Mouse (Mus musculus) liver, embryonic 12.5 days (tissue): ENCODE results near the gene Usp27x. TPM values are rescaled to one million over a fixed set of nuclear protein-coding genes. Genes with fewer than 3 reads are reported as not detected.

Source experiments
- ATAC-seq: fragments of 200-750 bp; cut with Nextera tagmentation; 2 replicates; pipeline ENCODE4 v1.8.0; 2017; ENCODE audit warnings: moderate number of reproducible peaks, mild to moderate bottlenecking, moderate library complexity
- H3K27ac ChIP-seq: fragments of 300-500 bp; sonication (generic); 2 replicates; pipeline ENCODE4 v1.5.1; 2016; ENCODE audit warnings: mild to moderate bottlenecking
- H3K27me3 ChIP-seq: fragments of 300-500 bp; sonication (generic); replicated peaks from 2 replicates; pipeline ENCODE4 v1.6.1; 2016; ENCODE audit warnings: mild to moderate bottlenecking, moderate library complexity
- H3K36me3 ChIP-seq: fragments of 300-500 bp; sonication (generic); 2 replicates; pipeline ENCODE4 v1.6.1; 2016; ENCODE audit warnings: mild to moderate bottlenecking, moderate library complexity
- H3K4me1 ChIP-seq: fragments of 300-500 bp; sonication (generic); 2 replicates; pipeline ENCODE4 v1.6.1; 2016
- H3K4me2 ChIP-seq: fragments of 300-500 bp; sonication (generic); 2 replicates; pipeline ENCODE4 v1.6.1; 2016; ENCODE audit warnings: mild to moderate bottlenecking, moderate library complexity
- H3K4me3 ChIP-seq: fragments of 300-500 bp; sonication (generic); 2 replicates; pipeline ENCODE4 v1.5.1; 2016; ENCODE audit warnings: mild to moderate bottlenecking, moderate library complexity
- H3K9ac ChIP-seq: fragments of 300-500 bp; sonication (generic); 2 replicates; pipeline ENCODE4 v1.6.1; 2016; ENCODE audit warnings: mild to moderate bottlenecking, moderate library complexity
- H3K9me3 ChIP-seq: fragments of 300-500 bp; sonication (generic); replicated peaks from 2 replicates; pipeline ENCODE4 v1.6.1; 2016; ENCODE audit warnings: mild to moderate bottlenecking, moderate library complexity
- WGBS: fragments of 180-500 bp; shearing (Covaris S2); methylation state at CpG from one replicate; pipeline ENCODE4 v1.1.7; 2016; ENCODE audit not compliant: insufficient replicate concordance; 5-methylcytosine and 5-hydroxymethylcytosine counted together
- polyA plus RNA-seq: library from polyadenylated mRNA; unstranded; fragments of >200 nt; fragmentation: Nextera tagmentation; extraction: Ambion mirVana; gene quantifications from 2 replicates; pipeline ENCODE4 v1.2.1, GENCODE M21; 2016

Gene Usp27x
- 0.30 TPM in 2 replicates for polyA plus RNA-seq

DNA sequence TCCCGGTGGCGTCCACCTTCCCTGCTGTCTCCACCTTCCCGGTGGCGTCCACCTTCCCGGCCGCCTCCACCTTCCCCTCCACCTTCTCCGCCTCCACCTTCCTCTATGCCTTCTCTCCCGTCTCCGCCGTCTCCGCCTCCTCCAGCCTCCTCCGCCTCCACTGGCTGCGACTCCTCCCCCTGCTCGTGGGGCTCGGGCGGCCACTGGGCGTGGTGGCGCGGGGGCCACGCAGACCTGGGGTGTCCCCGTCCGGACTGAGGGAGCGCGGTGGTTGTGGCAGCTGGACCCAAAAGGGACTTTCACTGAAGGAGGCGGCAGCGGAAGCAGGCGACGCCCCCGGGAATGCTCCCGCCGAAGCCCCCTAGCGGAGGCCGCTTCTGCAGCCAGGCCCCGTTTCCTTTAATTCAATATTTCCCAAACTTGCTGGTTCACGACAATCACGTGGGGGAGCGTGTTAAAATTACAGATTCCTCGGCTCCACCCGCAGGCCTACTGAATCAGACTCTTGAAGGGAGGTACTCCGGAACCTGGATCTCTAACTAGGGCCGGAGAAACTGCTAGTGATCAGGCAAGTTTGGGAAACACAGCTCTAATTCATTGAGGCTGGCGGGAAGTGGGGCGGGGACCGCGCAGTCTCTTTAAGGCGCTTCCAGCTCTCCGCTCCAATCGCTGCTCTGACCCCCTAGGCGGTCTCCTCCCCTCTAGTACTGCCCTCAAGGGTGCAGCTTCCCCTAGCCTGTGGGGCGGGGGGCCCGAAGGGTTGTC, at the start of gene Usp27x:
TSS of gene Usp27x (minus strand) at position 115 of the 765 bp plus-strand sequence.
- H3K9me3 ChIP-seq = no peaks in the 10 kb centered on the region
- H3K36me3 ChIP-seq = no peaks in the 10 kb centered on the region
- H3K4me1 ChIP-seq = peaks cover 3% of the 10 kb centered on the region; the same call in 1 of the 2 replicates
- peak; percentile 84 for ATAC-seq
- H3K9ac ChIP-seq = peak within 1 kb of the TSS; percentile 61
- H3K27me3 ChIP-seq = peaks cover 26% of the 10 kb centered on the region
- peak within 1 kb of the TSS; percentile 83 for H3K4me2 ChIP-seq
- H3K4me3 ChIP-seq = peak within 1 kb of the TSS; percentile 60
- 8% methylated on average over 44 of the region's 51 CpGs for WGBS
- peak within 1 kb of the TSS; percentile 51; the same call in 1 of the 2 replicates for H3K27ac ChIP-seq

DNA sequence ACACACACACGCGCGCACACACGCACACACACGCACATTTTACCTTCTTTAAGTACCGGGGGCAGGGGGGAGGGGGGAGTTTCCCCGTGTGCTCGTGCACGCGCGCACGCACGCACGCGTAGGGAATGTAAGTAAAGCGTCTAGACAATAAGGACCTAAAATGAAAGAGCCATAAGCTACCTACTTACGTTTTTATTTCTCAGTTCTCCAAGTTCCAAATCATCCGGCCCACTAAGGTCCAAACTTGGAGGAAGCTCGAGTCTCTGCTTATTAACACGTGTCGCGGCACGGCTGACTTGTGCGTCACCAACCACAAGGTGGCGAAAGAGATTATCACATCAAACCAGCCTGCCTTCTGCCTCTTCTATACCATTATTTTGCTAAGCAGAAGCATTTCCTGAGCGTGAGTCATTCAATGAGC, 47.1 kb upstream of the Usp27x start:
- H3K27ac ChIP-seq = no peak overlapping the region
- H3K4me3 ChIP-seq = peak overlapping the region; percentile 55
- H3K36me3 ChIP-seq = no peaks in the 10 kb centered on the region
- WGBS = 9% methylated on average over 26 of the region's 26 CpGs
- H3K9ac ChIP-seq = peak overlapping the region; percentile 59
- H3K4me1 ChIP-seq = 0 out of 2 replicates have a peak, but pooled peaks cover 2% of the 10 kb centered on the region
- no peak for ATAC-seq
- H3K4me2 ChIP-seq = peak overlapping the region; percentile 72
- no peaks in the 10 kb centered on the region for H3K9me3 ChIP-seq
- peaks cover 5% of the 10 kb centered on the region; the same call in 1 of the 2 replicates for H3K27me3 ChIP-seq

DNA sequence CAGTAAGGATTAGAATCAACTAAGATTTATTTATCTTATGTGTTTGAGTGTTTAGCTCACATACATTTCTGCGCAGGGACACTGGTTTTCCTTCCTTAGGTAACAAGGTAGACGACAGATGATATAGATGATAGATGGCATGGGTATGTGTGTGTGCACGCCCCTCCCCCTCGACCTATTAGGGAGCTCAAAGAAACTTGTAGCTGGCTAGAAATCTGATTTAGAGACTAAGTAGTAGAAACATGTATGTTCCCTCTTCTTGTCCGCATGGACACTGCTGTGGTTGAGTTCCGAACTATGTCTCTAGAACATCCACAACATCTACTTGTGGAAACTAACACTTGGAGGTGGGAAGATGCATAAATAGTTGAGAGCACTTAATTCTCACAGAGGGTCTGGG, 46.5 kb upstream of the Usp27x start:
- WGBS = 52% methylated on average over 6 of the region's 6 CpGs
- ATAC-seq = no peak

DNA sequence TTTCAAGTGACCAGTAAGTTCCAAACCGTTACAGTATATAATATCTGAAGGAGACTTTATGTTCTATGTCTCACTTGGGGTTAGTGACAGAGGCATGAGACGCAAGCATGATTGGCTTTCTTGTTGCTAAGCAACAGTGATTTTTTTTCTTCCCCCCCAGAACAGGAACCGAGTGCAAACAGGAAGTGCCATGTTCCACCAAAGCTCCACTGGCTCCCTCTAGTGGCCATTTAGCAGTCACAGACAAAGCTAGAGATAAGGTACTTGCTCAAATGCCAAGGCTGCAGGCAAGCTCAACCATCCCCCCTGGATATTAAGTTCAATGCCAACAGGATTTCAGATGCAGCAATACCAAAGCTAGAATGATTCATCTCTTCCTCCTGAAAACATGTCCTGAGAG, 45.4 kb upstream of the Usp27x start:
- Histone ChIP-seq H3K4me2 (no peak overlapping the region), H3K36me3 (no peaks in the 10 kb centered on the region), H3K27me3 (no peaks in the 10 kb centered on the region), H3K4me1 (0 out of 2 replicates have a peak, but pooled peaks cover 2% of the 10 kb centered on the region), H3K9ac (no peak overlapping the region), H3K9me3 (no peaks in the 10 kb centered on the region), H3K27ac (no peak overlapping the region), H3K4me3 (no peak overlapping the region)
- peak; percentile 55; the same call in 1 of the 2 replicates for ATAC-seq
- WGBS = 28% methylated on average over 3 of the region's 3 CpGs

More for the DNA sequence above, 46.5 kb upstream of the Usp27x start:
- Histone ChIP-seq H3K4me2 (peak overlapping the region; percentile 72), H3K9ac (peak overlapping the region; percentile 59; the same call in 1 of the 2 replicates), H3K4me3 (peak overlapping the region; percentile 55), H3K9me3 (no peaks in the 10 kb centered on the region), H3K36me3 (no peaks in the 10 kb centered on the region), H3K4me1 (0 out of 2 replicates have a peak, but pooled peaks cover 2% of the 10 kb centered on the region), H3K27me3 (peaks cover 4% of the 10 kb centered on the region; the same call in 1 of the 2 replicates), H3K27ac (no peak overlapping the region)

DNA sequence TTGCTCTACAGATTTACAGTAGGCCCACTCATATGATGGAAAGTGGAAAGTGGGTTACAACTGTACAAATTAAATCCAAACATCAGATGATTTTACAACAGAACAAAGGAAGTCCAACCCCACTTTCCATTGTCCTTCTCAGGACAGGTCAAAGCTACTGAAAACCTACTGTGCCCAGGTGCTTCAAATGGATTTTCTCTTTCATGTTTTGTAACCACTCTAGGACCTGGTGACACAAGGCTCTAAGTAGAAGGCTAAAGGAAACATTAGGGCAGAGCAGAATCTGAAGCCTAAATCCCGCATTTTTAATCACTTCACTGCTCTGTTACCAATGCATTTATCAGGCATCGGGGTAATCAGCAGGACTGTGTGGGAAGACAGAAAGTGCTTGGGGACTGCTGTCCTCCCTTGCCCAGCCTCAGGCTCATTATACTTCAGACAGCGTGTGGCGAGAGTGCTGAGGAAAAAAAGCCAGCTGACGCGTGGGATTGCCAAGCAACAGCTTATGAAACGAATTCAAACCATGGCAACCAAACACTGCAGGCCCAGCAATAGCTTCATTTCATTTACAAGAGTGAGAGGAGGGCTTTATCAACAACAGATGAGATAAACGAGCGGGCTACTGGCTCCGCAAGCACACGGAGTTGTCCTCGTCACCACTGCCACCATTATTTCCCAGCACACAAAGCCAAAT, 40.7 kb upstream of the Usp27x start:
- Histone ChIP-seq H3K27me3 (no peaks in the 10 kb centered on the region), H3K36me3 (no peaks in the 10 kb centered on the region), H3K4me3 (no peak overlapping the region), H3K4me1 (no peaks in the 10 kb centered on the region), H3K4me2 (no peak overlapping the region), H3K9ac (no peak overlapping the region), H3K27ac (no peak overlapping the region), H3K9me3 (no peaks in the 10 kb centered on the region)
- 66% methylated on average over 12 of the region's 12 CpGs for WGBS
- ATAC-seq = no peak

DNA sequence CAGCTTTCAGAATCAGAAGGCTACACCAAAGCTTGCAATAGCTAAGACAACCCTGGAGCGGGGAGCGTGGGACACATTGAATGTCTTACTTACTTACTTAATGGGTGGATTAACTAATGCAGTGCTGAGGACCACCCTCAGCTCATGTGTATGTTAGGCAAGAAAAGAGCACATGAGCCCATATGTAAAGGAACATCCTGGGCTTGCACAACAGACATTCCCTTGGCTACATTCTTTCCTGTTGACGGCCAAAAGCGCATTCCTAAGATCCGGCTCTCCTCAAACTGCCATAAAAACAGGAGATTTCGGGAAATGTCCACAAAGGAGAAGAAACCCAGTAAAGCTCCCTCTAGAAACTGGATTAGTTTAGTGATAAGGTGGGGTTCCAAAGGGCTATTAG, 39.7 kb upstream of the Usp27x start:
- WGBS = 70% methylated on average over 6 of the region's 6 CpGs
- no peak overlapping the region for H3K4me3 ChIP-seq
- no peak for ATAC-seq
- no peaks in the 10 kb centered on the region for H3K36me3 ChIP-seq
- no peak overlapping the region for H3K9ac ChIP-seq
- H3K4me1 ChIP-seq = no peaks in the 10 kb centered on the region
- no peaks in the 10 kb centered on the region for H3K9me3 ChIP-seq
- no peak overlapping the region for H3K27ac ChIP-seq
- no peaks in the 10 kb centered on the region for H3K27me3 ChIP-seq
- H3K4me2 ChIP-seq = no peak overlapping the region

DNA sequence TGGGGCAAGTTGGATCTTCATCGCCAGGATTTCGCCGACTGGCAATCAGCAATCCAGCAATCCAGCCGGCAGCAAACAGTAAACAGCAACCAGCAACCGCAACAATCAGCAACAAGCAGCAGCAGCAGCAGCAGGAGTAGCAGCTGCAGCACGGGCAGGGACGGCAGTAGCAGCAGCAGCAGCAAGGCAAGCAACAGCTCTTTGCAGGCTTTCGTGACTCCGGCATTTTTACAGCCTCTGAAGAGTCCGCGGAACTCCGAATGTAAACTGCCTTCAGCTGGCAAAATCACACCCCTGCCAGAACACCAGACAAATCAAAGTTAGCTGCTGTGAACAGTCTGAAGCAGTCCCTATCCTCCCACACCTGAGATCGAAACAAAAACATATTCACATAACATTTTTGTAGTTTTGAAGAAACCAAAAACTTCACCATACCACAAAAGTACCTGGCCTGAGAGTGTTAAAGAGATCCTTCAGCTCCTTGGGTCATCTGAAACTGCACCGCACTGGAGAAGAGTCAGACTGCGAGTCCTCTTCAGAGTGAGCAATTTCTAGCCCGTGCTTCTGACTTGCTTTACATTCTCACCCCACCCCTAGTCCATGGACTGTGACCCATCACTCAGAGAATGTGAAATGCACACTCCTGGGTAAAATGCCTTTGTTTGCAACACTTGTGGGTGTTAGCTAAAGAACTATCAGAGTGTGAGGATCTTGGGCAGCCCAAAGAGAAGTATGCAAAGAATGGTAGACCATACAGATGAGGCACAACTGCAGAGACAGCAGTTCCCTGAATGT, 36.8 kb upstream of the Usp27x start:
- H3K9me3 ChIP-seq = no peaks in the 10 kb centered on the region
- ATAC-seq = no peak
- H3K27ac ChIP-seq = no peak overlapping the region
- H3K4me1 ChIP-seq = no peaks in the 10 kb centered on the region
- H3K36me3 ChIP-seq = no peaks in the 10 kb centered on the region
- 70% methylated on average over 16 of the region's 16 CpGs for WGBS
- no peak overlapping the region for H3K4me2 ChIP-seq
- H3K4me3 ChIP-seq = no peak overlapping the region
- no peak overlapping the region for H3K9ac ChIP-seq
- no peaks in the 10 kb centered on the region for H3K27me3 ChIP-seq

DNA sequence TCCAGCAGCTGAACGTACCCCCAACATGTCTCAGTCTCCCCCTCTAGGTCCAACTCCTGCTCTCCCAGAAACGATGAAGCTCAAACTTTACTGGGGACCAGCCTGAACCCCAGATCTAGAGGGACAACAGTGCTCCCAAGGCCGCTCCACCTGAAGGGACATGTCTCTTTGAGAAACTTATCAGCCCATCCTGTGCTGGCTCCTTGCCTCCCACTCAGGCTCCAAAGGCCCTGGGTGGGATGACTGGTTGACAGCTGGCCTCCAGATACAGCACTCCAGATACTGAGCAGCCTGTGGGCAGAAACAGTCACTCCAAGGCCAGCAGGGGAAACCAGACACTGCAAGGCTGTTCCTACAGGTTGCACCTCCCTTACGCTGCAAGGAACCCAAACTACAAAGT, 956 bp upstream of the Usp27x start:
- Histone ChIP-seq H3K4me2 (peak overlapping the region; percentile 83), H3K27me3 (peaks cover 26% of the 10 kb centered on the region), H3K9ac (0 out of 2 replicates have a peak overlapping the region, but pooled peaks have one; percentile 61), H3K9me3 (no peaks in the 10 kb centered on the region), H3K4me3 (peak overlapping the region; percentile 60), H3K27ac (no peak overlapping the region), H3K36me3 (no peaks in the 10 kb centered on the region), H3K4me1 (peaks cover 3% of the 10 kb centered on the region; the same call in 1 of the 2 replicates)
- ATAC-seq = 0 out of 2 replicates have a peak, but pooled peaks have one; percentile 13
- 39% methylated on average over 4 of the region's 4 CpGs for WGBS

DNA sequence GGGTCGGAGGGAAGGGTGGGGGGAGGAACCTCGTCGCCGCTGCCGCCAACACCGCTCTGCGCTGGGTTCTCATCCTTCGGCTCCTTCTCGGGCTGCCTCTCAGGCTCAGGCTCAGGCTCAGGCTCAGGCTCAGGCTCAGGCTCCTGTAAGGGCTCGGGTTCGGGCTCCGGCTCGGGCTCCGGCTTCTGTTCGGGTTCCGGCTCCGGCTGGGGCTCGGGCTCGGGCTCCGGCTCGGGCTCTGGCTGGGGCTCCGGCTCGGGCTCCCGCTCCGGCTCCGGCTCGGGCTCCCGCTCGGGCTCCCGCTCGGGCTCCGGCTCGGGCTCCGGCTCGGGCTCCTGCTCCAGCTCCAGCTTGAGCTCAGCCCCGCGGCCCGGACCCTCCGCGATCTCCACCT, 311 bp downstream of the Usp27x start:
- peak overlapping the region; percentile 61 for H3K9ac ChIP-seq
- peak overlapping the region; percentile 60 for H3K4me3 ChIP-seq
- H3K27ac ChIP-seq = peak overlapping the region; percentile 51; the same call in 1 of the 2 replicates
- 0 out of 2 replicates have a peak, but pooled peaks have one; percentile 46 for ATAC-seq
- no peaks in the 10 kb centered on the region for H3K36me3 ChIP-seq
- no peaks in the 10 kb centered on the region for H3K9me3 ChIP-seq
- H3K27me3 ChIP-seq = peaks cover 26% of the 10 kb centered on the region
- 11% methylated on average over 28 of the region's 40 CpGs for WGBS
- peaks cover 3% of the 10 kb centered on the region; the same call in 1 of the 2 replicates for H3K4me1 ChIP-seq
- H3K4me2 ChIP-seq = peak overlapping the region; percentile 83

DNA sequence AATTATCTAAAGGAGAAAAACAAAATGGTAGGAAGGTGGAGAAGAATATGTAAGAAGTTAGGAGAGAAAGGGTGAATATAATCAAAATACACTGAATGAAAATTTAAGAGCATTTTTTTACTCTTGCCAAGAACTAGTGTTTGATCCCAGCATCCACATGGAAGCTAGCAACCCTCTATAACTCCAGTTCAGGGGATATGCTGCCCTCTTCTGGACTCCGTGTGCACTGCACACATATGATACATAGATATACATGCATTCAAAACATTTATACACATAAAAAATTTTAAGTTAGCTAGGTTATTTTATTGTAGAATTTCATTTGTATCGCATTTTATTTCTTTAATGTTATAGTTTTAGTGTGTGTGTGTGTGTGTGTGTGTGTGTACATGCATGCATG, 50.2 kb downstream of the Usp27x start:
- no peak for ATAC-seq
- Histone ChIP-seq H3K9me3 (no peaks in the 10 kb centered on the region), H3K4me2 (no peak overlapping the region), H3K4me1 (no peaks in the 10 kb centered on the region), H3K27ac (no peak overlapping the region), H3K36me3 (no peaks in the 10 kb centered on the region), H3K9ac (no peak overlapping the region), H3K4me3 (no peak overlapping the region), H3K27me3 (no peaks in the 10 kb centered on the region)
- WGBS = 22% methylated on average over 2 of the region's 2 CpGs

DNA sequence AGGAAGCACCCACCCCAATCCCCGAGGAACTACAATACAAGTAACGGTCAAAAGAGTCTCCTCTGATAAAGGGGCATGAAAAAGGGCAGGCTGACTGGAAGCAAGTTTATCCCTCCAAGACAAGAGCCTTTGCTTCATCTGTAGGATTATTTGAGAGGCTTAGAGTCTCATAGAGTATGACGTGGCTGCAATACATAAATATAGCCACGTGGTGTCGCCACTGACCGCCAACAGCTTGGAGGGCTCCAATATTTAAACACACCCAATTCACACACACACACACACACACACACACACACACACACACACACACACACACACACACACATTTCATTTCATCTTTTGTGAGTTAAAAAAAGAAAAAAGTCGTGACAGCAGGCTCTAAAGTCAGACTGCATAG, 53.3 kb downstream of the Usp27x start:
- Histone ChIP-seq H3K27me3 (no peaks in the 10 kb centered on the region), H3K4me1 (no peaks in the 10 kb centered on the region), H3K4me3 (no peak overlapping the region), H3K27ac (no peak overlapping the region), H3K9ac (no peak overlapping the region), H3K4me2 (no peak overlapping the region), H3K9me3 (no peaks in the 10 kb centered on the region), H3K36me3 (no peaks in the 10 kb centered on the region)
- WGBS = 7% methylated on average over 7 of the region's 7 CpGs
- ATAC-seq = no peak
